In the genomic region with DNA sequence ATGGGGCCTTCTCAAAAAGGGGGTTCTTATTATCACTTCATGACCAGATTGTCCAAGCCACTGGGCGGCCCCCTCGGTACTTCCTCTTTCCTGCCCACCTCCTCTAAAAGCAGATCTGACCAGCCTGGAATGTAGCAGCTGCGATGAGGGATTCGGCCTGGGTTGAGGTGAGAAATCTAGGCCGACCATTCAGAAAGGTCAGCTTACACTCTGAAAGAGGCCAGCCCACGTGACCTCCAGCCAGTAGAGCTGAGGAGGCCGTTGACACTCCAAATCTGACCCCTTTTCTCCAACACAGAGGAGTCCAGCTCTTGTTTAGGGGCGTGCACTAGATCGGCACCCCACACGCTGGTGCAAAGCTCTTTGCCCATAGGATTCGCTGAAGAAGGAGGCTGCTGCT, we compare ENCODE assay signal across 14 mouse cellular contexts. TPM values are rescaled to one million over a fixed set of nuclear protein-coding genes. Genes with fewer than 3 reads are reported as not detected.
DNase-seq lines count a peak whose midpoint lies in the region; ATAC-seq and TF ChIP-seq lines count a peak whose summit lies in the region.
"Had no signal": no experiment of that assay in that cellular context is flagged by ENCODE, and none has a peak within 500 bp of the region (broad histone marks: within the 10 kb centered on the region; RNA-seq: fewer than 3 reads in every experiment).

No protein-coding gene starts in this region.

- H3K4me1 ChIP-seq in heart, embryonic 12.5 days (replicated peaks): peaks cover 46% of the 10 kb centered on the region
- peaks cover 16% of the 10 kb centered on the region for H3K4me1 ChIP-seq in neural tube, embryonic 12.5 days
- peaks cover 34% of the 10 kb centered on the region for H3K4me1 ChIP-seq in heart, embryonic 16.5 days (ENCODE audit: control insufficient read depth, insufficient read depth, low read length)
- peaks cover 6% of the 10 kb centered on the region for H3K4me1 ChIP-seq in stomach, embryonic 16.5 days (ENCODE audit: control insufficient read depth, insufficient read depth, low read length)
- peaks cover 25% of the 10 kb centered on the region for H3K4me1 ChIP-seq in thymus, adult 2 months (replicated peaks; ENCODE audit: control insufficient read depth, insufficient read depth, low read length)

- no peaks in the 10 kb centered on the region for H3K27me3 ChIP-seq in heart, embryonic 12.5 days (replicated peaks)
- no peaks in the 10 kb centered on the region for H3K27me3 ChIP-seq in neural tube, embryonic 12.5 days (replicated peaks)
- H3K27me3 ChIP-seq in heart, embryonic 16.5 days (ENCODE audit: control insufficient read depth, insufficient read depth, low read length): no peaks in the 10 kb centered on the region
- H3K27me3 ChIP-seq in stomach, embryonic 16.5 days (ENCODE audit: control insufficient read depth, insufficient read depth, low read length): no peaks in the 10 kb centered on the region
- H3K27me3 ChIP-seq in thymus, adult 2 months (ENCODE audit: control insufficient read depth, insufficient read depth, low read length): no peaks in the 10 kb centered on the region
- H3K27me3 ChIP-seq: CH12.LX had no signal

- H3K9ac ChIP-seq in heart, embryonic 12.5 days: no peak overlapping the region
- H3K9ac ChIP-seq in neural tube, embryonic 12.5 days: 0 out of 2 replicates have a peak overlapping the region, but pooled peaks have one; percentile 21
- H3K9ac ChIP-seq in heart, embryonic 16.5 days (ENCODE audit: low read length): no peak overlapping the region
- no peak overlapping the region for H3K9ac ChIP-seq in stomach, embryonic 16.5 days (ENCODE audit: low read length)
- H3K9ac ChIP-seq: liver, postnatal 0 days had no signal

- no peak for DNase-seq in heart, adult 9 months (ENCODE audit: low spot score in 2 of 2)
- DNase-seq in neural tube, embryonic 10.5 days (ENCODE audit: extremely low spot score, low spot score): no peak
- DNase-seq in thymus, adult 2 months: no peak
- DNase-seq in kidney, postnatal 14 days: no peak
- DNase-seq: cerebellum, postnatal 10 days; liver, postnatal 0 days; right cerebral cortex, postnatal 25 days; thymus, adult 18-20 months had no signal

- 33% methylated on average over 11 of the region's 11 CpGs for whole genome bisulfite sequencing in heart, embryonic 12.5 days
- 62% methylated on average over 11 of the region's 11 CpGs for WGBS in neural tube, embryonic 12.5 days
- WGBS in heart, embryonic 16.5 days: 43% methylated on average over 11 of the region's 11 CpGs
- 47% methylated on average over 11 of the region's 11 CpGs for WGBS in stomach, embryonic 16.5 days
- 89% methylated on average over 11 of the region's 11 CpGs for WGBS in thymus, adult 2 months

- no peak for ATAC-seq in heart, embryonic 12.5 days (ENCODE audit: insufficient number of reproducible peaks, low FRiP score)
- ATAC-seq in neural tube, embryonic 12.5 days (ENCODE audit: low FRiP score, low read depth): no peak
- ATAC-seq in heart, embryonic 16.5 days (replicated peaks; ENCODE audit: extremely low read depth, insufficient read depth, low FRiP score): no peak
- ATAC-seq in stomach, embryonic 16.5 days (ENCODE audit: insufficient read depth, low FRiP score): no peak; the same call in 1 of the 2 replicates
- ATAC-seq: liver, postnatal 0 days had no signal

- no peaks in the 10 kb centered on the region for H3K9me3 ChIP-seq in heart, embryonic 12.5 days (replicated peaks)
- H3K9me3 ChIP-seq in neural tube, embryonic 12.5 days: no peaks in the 10 kb centered on the region
- H3K9me3 ChIP-seq in heart, embryonic 16.5 days (replicated peaks; ENCODE audit: control insufficient read depth, low read length): no peaks in the 10 kb centered on the region
- no peaks in the 10 kb centered on the region for H3K9me3 ChIP-seq in stomach, embryonic 16.5 days (replicated peaks; ENCODE audit: control insufficient read depth, low read length)

- no peak for TF ChIP-seq POLR2A in thymus, adult 2 months (IDR thresholded peaks at IDR 0.05; ENCODE audit: control insufficient read depth, extremely low read depth, insufficient read depth, low read length, poor library complexity)

- H3K4me3 ChIP-seq in heart, embryonic 12.5 days: no peak overlapping the region
- no peak overlapping the region for H3K4me3 ChIP-seq in neural tube, embryonic 12.5 days
- no peak overlapping the region for H3K4me3 ChIP-seq in heart, embryonic 16.5 days (ENCODE audit: low read length)
- no peak overlapping the region for H3K4me3 ChIP-seq in stomach, embryonic 16.5 days (replicated peaks; ENCODE audit: low read length)
- H3K4me3 ChIP-seq in thymus, adult 2 months (ENCODE audit: control insufficient read depth, insufficient read depth, low read length): no peak overlapping the region

- H3K4me2 ChIP-seq in heart, embryonic 12.5 days: no peak overlapping the region
- H3K4me2 ChIP-seq in neural tube, embryonic 12.5 days (replicated peaks): no peak overlapping the region
- no peak overlapping the region for H3K4me2 ChIP-seq in heart, embryonic 16.5 days (ENCODE audit: low read depth, low read length)
- no peak overlapping the region for H3K4me2 ChIP-seq in stomach, embryonic 16.5 days (ENCODE audit: low read depth, low read length)

- H3K36me3 ChIP-seq in heart, embryonic 12.5 days: no peaks in the 10 kb centered on the region
- no peaks in the 10 kb centered on the region for H3K36me3 ChIP-seq in neural tube, embryonic 12.5 days
- H3K36me3 ChIP-seq in heart, embryonic 16.5 days (ENCODE audit: control insufficient read depth, insufficient read depth): no peaks in the 10 kb centered on the region
- no peaks in the 10 kb centered on the region for H3K36me3 ChIP-seq in stomach, embryonic 16.5 days (ENCODE audit: control insufficient read depth, insufficient read depth, low read length)
- no peaks in the 10 kb centered on the region for H3K36me3 ChIP-seq in thymus, adult 2 months (ENCODE audit: control insufficient read depth, insufficient read depth, low read length)

- H3K27ac ChIP-seq in heart, embryonic 12.5 days (ENCODE audit: poor library complexity, severe bottlenecking): peak overlapping the region; percentile 71
- H3K27ac ChIP-seq in neural tube, embryonic 12.5 days: no peak overlapping the region
- peak overlapping the region; percentile 61 for H3K27ac ChIP-seq in heart, embryonic 16.5 days (ENCODE audit: low read length)
- peak overlapping the region; percentile 25; the same call in 1 of the 2 replicates for H3K27ac ChIP-seq in stomach, embryonic 16.5 days (ENCODE audit: low read length)
- H3K27ac ChIP-seq in thymus, adult 2 months (ENCODE audit: control insufficient read depth, insufficient read depth, low read length): no peak overlapping the region
- H3K27ac ChIP-seq: kidney, postnatal 0 days had no signal

- no peak for TF ChIP-seq CTCF in thymus, adult 2 months (IDR thresholded peaks at IDR 0.05; ENCODE audit: borderline replicate concordance, control insufficient read depth, extremely low read depth, insufficient read depth, low read length, poor library complexity)

RNA-seq across cellular contexts. Expression of a gene that starts 37.9 kb away (rescaled TPM):
- 151 and 153 TPM in 2 replicates for polyA plus RNA-seq in heart, embryonic 12.5 days (2016; fragmentation: Nextera tagmentation; extraction: Ambion mirVana)
- polyA plus RNA-seq in neural tube, embryonic 12.5 days (2016; fragmentation: Nextera tagmentation; extraction: Ambion mirVana): 124 and 127 TPM in 2 replicates
- 155 and 167 TPM in 2 replicates for polyA plus RNA-seq in heart, embryonic 16.5 days (2015; fragmentation: Nextera tagmentation; extraction: Ambion mirVana)
- polyA plus RNA-seq in stomach, embryonic 16.5 days (2015; fragmentation: Nextera tagmentation; extraction: Ambion mirVana): 123 and 134 TPM in 2 replicates
- 65.9 and 67.2 TPM in 2 replicates for polyA plus RNA-seq in thymus, adult 2 months (2012; rRNA removed)

RNA-seq across cellular contexts. Expression of a gene that starts 44.7 kb away (rescaled TPM):
- 86.0 and 86.6 TPM in 2 replicates for polyA plus RNA-seq in heart, embryonic 12.5 days (2016; fragmentation: Nextera tagmentation; extraction: Ambion mirVana)
- polyA plus RNA-seq in neural tube, embryonic 12.5 days (2016; fragmentation: Nextera tagmentation; extraction: Ambion mirVana): 36.4 and 41.3 TPM in 2 replicates
- 30.1 and 39.4 TPM in 2 replicates for polyA plus RNA-seq in heart, embryonic 16.5 days (2015; fragmentation: Nextera tagmentation; extraction: Ambion mirVana)
- 13.4 and 15.3 TPM in 2 replicates for polyA plus RNA-seq in stomach, embryonic 16.5 days (2015; fragmentation: Nextera tagmentation; extraction: Ambion mirVana)
- 14.7 and 16.2 TPM in 2 replicates for polyA plus RNA-seq in thymus, adult 2 months (2012; rRNA removed)

Comparison
In these comparisons a context has a peak if more than half of its experiments do, and no peak if none do; other contexts are left out.
1. H3K27ac ChIP-seq: peak in heart, embryonic 12.5 days (single experiment), heart, embryonic 16.5 days (single experiment) and stomach, embryonic 16.5 days (single experiment); none in neural tube, embryonic 12.5 days (single experiment) and thymus, adult 2 months (single experiment).